Mouse (Mus musculus): Measurements from ENCODE around the gene Thada.

DNA sequence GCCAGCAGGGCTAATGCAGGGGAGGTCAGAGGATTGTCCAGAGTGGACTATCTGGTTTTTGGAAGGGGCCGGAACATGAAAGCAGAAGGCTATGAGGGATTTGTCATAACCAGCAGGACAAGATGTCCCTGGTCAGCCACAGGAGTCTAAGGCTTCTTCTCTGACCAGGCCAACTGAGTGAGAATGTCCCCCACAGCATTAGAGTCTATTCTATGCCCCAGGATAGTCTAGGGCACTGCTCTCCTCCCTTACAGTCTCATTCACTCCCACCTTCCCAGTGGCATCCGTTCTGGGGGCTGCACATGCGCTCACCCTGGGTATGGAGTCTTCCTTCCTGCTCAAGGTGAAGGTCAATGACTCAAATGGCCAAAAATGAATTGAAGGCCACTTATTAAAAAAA is 258.4 kb downstream of the Thada start:
- TF ChIP-seq CTCF (conservative IDR thresholded peaks at IDR 0.05; ENCODE audit: insufficient read depth, insufficient read length, low read depth, low read length) = no peak
- no peak for TF ChIP-seq POLR2A (IDR thresholded peaks at IDR 0.05; ENCODE audit: low read depth, low read length)
